Mouse (Mus musculus) kidney, embryonic 15.5 days (tissue): ENCODE data around the gene Dapk3. TPM values are rescaled to one million over a fixed set of nuclear protein-coding genes. Genes with fewer than 3 reads are reported as not detected.

ENCODE experiments used
- ATAC-seq: fragments of 200-750 bp; cut with Nextera tagmentation; replicated peaks from 2 replicates; pipeline ENCODE4 v1.8.0; 2017; ENCODE audit warnings: moderate TSS enrichment; ENCODE audit not compliant: low FRiP score
- H3K27ac ChIP-seq: fragments of 300-500 bp; sonication (generic); 2 replicates; pipeline ENCODE4 v1.5.1; 2015; ENCODE audit warnings: mild to moderate bottlenecking, inconsistent platforms
- H3K27me3 ChIP-seq: fragments of 300-500 bp; sonication (generic); 2 replicates; pipeline ENCODE4 v1.6.1; 2015; ENCODE audit warnings: inconsistent platforms
- H3K36me3 ChIP-seq: fragments of 300-500 bp; sonication (generic); 2 replicates; pipeline ENCODE4 v1.6.1; 2015; ENCODE audit warnings: inconsistent platforms
- H3K4me1 ChIP-seq: fragments of 300-500 bp; sonication (generic); 2 replicates; pipeline ENCODE4 v1.6.1; 2015; ENCODE audit warnings: inconsistent platforms
- H3K4me2 ChIP-seq: fragments of 300-500 bp; sonication (generic); 2 replicates; pipeline ENCODE4 v1.6.1; 2015; ENCODE audit warnings: moderate library complexity, mild to moderate bottlenecking, inconsistent platforms
- H3K4me3 ChIP-seq: fragments of 300-500 bp; sonication (generic); replicated peaks from 2 replicates; pipeline ENCODE4 v1.5.1; 2015; ENCODE audit warnings: mild to moderate bottlenecking, inconsistent platforms
- H3K9ac ChIP-seq: fragments of 300-500 bp; sonication (generic); 2 replicates; pipeline ENCODE4 v1.6.1; 2015; ENCODE audit warnings: mild to moderate bottlenecking, inconsistent platforms
- H3K9me3 ChIP-seq: fragments of 300-500 bp; sonication (generic); replicated peaks from 2 replicates; pipeline ENCODE4 v1.6.1; 2016; ENCODE audit warnings: inconsistent platforms
- WGBS: fragments of 180-500 bp; shearing (Covaris S2); methylation state at CpG from one replicate; pipeline ENCODE4 v1.1.7; 2015; ENCODE audit warnings: mixed read lengths; 5-methylcytosine and 5-hydroxymethylcytosine counted together
- polyA plus RNA-seq: library from polyadenylated mRNA; unstranded; fragments of >200 nt; fragmentation: Nextera tagmentation; extraction: Ambion mirVana; gene quantifications from 2 replicates; pipeline ENCODE4 v1.2.1, GENCODE M21; 2015

The Dapk3 gene
- polyA plus RNA-seq, 1 experiment from 2014 or later: 47.9 TPM

GRCm38 (mm10) chr10:81236471-81237268 lies 53.9 kb downstream of the Dapk3 start:
- H3K36me3 ChIP-seq: no peaks in the 10 kb centered on the region
- peaks cover 45% of the 10 kb centered on the region for H3K27me3 ChIP-seq
- H3K27ac ChIP-seq: no peak overlapping the region
- 88% methylated on average over 12 of the region's 12 CpGs for WGBS
- no peaks in the 10 kb centered on the region for H3K9me3 ChIP-seq
- H3K4me3 ChIP-seq: no peak overlapping the region
- H3K4me2 ChIP-seq: no peak overlapping the region
- peaks cover 32% of the 10 kb centered on the region for H3K4me1 ChIP-seq
- no peak for ATAC-seq
- H3K9ac ChIP-seq: no peak overlapping the region

- WGBS: 80% methylated on average over 2 of the region's 2 CpGs
- Histone ChIP-seq H3K27ac (no peak overlapping the region), H3K27me3 (peaks cover 45% of the 10 kb centered on the region), H3K4me3 (no peak overlapping the region), H3K4me2 (no peak overlapping the region), H3K36me3 (no peaks in the 10 kb centered on the region), H3K9ac (no peak overlapping the region), H3K9me3 (no peaks in the 10 kb centered on the region), H3K4me1 (peaks cover 21% of the 10 kb centered on the region)
- ATAC-seq: no peak
Measured at GRCm38 (mm10) chr10:81238618-81239017, 55.8 kb downstream of the Dapk3 start.

GRCm38 (mm10) chr10:81240876-81241275 lies 58.1 kb downstream of the Dapk3 start:
- WGBS: 27% methylated on average over 13 of the region's 13 CpGs
- Histone ChIP-seq H3K4me2 (no peak overlapping the region), H3K4me3 (no peak overlapping the region), H3K9me3 (no peaks in the 10 kb centered on the region), H3K9ac (no peak overlapping the region), H3K4me1 (peaks cover 25% of the 10 kb centered on the region), H3K27me3 (peaks cover 53% of the 10 kb centered on the region), H3K27ac (no peak overlapping the region), H3K36me3 (no peaks in the 10 kb centered on the region)
- ATAC-seq: no peak

- no peaks in the 10 kb centered on the region for H3K36me3 ChIP-seq
- no peak overlapping the region for H3K4me2 ChIP-seq
- WGBS: 89% methylated on average over 16 of the region's 16 CpGs
- no peak overlapping the region for H3K9ac ChIP-seq
- H3K9me3 ChIP-seq: no peaks in the 10 kb centered on the region
- no peak overlapping the region for H3K27ac ChIP-seq
- H3K27me3 ChIP-seq: peaks cover 53% of the 10 kb centered on the region
- ATAC-seq: no peak
- peaks cover 25% of the 10 kb centered on the region for H3K4me1 ChIP-seq
- H3K4me3 ChIP-seq: no peak overlapping the region
Measured at GRCm38 (mm10) chr10:81242021-81242420, 59.2 kb downstream of the Dapk3 start.

Other genes starting within 250 kb of the Dapk3 start
- 5.0 and 5.6 TPM in 2 replicates for gene Gng7, start 168.1 kb upstream of the Dapk3 start, polyA plus RNA-seq
- gene Diras1, start 157.3 kb upstream of the Dapk3 start, polyA plus RNA-seq: 0.19 and 0.23 TPM in 2 replicates
- 13.7 and 16.3 TPM in 2 replicates for gene Slc39a3, start 145.6 kb upstream of the Dapk3 start, polyA plus RNA-seq
- gene Sgta, start 122.8 kb upstream of the Dapk3 start, polyA plus RNA-seq: 201 and 226 TPM in 2 replicates
- gene Thop1, start 113.0 kb upstream of the Dapk3 start, polyA plus RNA-seq: 62.5 and 67.4 TPM in 2 replicates
- 0.64 and 0.77 TPM in 2 replicates for gene Creb3l3, start 84.1 kb upstream of the Dapk3 start, polyA plus RNA-seq
- 182 and 202 TPM in 2 replicates for gene Map2k2, start 77.1 kb upstream of the Dapk3 start, polyA plus RNA-seq
- gene Zbtb7a, start 47.8 kb upstream of the Dapk3 start, polyA plus RNA-seq: 25.6 and 26.6 TPM in 2 replicates
- 48.6 and 51.2 TPM in 2 replicates for gene Pias4, start 15.1 kb upstream of the Dapk3 start, polyA plus RNA-seq
- gene Eef2, start 6.4 kb upstream of the Dapk3 start, polyA plus RNA-seq: 563 and 597 TPM in 2 replicates
- gene 4930442H23Rik, start 844 bp downstream of the Dapk3 start, polyA plus RNA-seq: not detected in 2 replicates
- 0.18 TPM in 1 of 2 replicates, not detected in the other for gene Nmrk2, start 19.0 kb downstream of the Dapk3 start, polyA plus RNA-seq
- gene Atcay, start 47.8 kb downstream of the Dapk3 start, polyA plus RNA-seq: 0.28 and 0.51 TPM in 2 replicates
- gene Zfr2, start 50.1 kb downstream of the Dapk3 start, polyA plus RNA-seq: 6.8 and 7.3 TPM in 2 replicates
- gene Matk, start 69.9 kb downstream of the Dapk3 start, polyA plus RNA-seq: 5.8 and 6.8 TPM in 2 replicates
- 230 and 244 TPM in 2 replicates for gene Mrpl54, start 83.9 kb downstream of the Dapk3 start, polyA plus RNA-seq
- gene Apba3, start 84.0 kb downstream of the Dapk3 start, polyA plus RNA-seq: 59.7 and 63.4 TPM in 2 replicates
- gene Tjp3, start 108.6 kb downstream of the Dapk3 start, polyA plus RNA-seq: 15.9 and 18.1 TPM in 2 replicates
- gene Pip5k1c, start 110.0 kb downstream of the Dapk3 start, polyA plus RNA-seq: 51.0 and 61.3 TPM in 2 replicates
- 38.8 and 44.2 TPM in 2 replicates for gene Cactin, start 138.1 kb downstream of the Dapk3 start, polyA plus RNA-seq
- 14.4 and 18.3 TPM in 2 replicates for gene Tbxa2r, start 145.7 kb downstream of the Dapk3 start, polyA plus RNA-seq
- 0.08 TPM in 1 of 2 replicates, not detected in the other for gene Gipc3, start 160.3 kb downstream of the Dapk3 start, polyA plus RNA-seq
- gene Hmg20b, start 167.5 kb downstream of the Dapk3 start, polyA plus RNA-seq: 87.0 and 94.6 TPM in 2 replicates
- gene Mfsd12, start 174.5 kb downstream of the Dapk3 start, polyA plus RNA-seq: 10.3 and 11.5 TPM in 2 replicates
- 0.62 and 1.6 TPM in 2 replicates for gene 4930404N11Rik, start 182.8 kb downstream of the Dapk3 start, polyA plus RNA-seq
- 105 and 114 TPM in 2 replicates for gene Fzr1, start 195.5 kb downstream of the Dapk3 start, polyA plus RNA-seq
- gene Dohh, start 201.4 kb downstream of the Dapk3 start, polyA plus RNA-seq: 79.7 and 82.2 TPM in 2 replicates
- gene Gm48551, start 201.5 kb downstream of the Dapk3 start, polyA plus RNA-seq: 2.5 and 4.1 TPM in 2 replicates
- gene Gm48552, start 206.0 kb downstream of the Dapk3 start, polyA plus RNA-seq: 1.6 and 2.1 TPM in 2 replicates
- 26.0 and 29.4 TPM in 2 replicates for gene Smim24, start 210.0 kb downstream of the Dapk3 start, polyA plus RNA-seq